Mouse (Mus musculus): Measurements from ENCODE around the gene Cmtm8.

Gene Cmtm8

DNA sequence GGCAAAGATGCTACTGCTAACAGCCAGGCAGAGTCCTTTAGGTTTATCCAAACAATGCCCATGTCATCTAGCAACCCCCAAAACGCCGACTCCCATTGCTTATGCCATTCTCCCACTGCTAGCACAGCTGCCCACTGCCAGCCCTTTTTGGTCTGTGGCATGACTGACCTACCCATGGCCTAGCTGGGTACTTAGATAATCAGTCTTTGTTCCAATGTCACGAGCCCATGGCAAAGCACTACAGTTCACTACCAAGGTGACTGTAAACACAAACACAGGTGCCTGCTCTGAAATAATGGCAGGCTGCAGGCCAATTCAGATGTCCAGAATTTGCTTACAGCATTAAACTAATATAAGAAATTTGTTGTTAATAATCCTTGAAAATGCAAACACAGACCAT lies 25.0 kb downstream of the Cmtm8 start:
- DNase-seq = no peak

DNA sequence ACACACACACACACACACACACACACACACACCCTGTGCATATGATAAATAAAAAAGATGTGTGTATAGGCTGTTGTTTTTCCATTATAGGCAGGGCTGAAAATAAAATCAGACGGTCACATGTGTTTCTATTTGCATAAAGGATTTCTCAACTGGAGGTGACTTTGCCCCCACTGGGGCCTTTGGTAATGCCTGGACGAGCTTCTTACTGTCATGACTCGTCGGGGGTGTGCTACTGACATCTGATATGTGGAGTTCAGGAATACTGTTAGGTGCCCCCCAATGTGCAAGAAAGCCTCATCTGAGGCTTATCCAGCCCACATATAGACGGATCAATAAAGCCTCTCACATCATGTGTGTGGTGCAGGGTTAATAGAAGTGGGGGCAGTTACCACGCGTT lies 26.9 kb downstream of the Cmtm8 start:
- DNase-seq = no peak

DNA sequence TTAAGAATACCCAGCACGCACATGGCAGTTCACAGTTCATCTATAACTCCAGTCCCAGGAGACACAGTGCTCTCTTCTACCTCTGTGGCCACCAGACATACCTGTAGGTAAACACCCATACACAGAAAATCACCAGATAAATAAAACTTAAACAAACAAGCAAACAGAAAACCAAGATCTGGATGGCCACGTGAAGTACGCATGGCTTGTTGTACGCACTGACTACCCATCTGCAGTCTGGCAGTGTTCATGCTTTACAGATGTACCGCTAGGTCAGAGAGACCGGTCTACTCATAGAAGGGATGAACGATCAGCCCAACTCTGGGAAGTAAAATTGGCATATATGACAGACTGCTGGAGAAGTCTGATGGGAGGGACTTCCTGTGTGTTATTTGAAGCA lies 27.8 kb downstream of the Cmtm8 start:
- no peak for DNase-seq

DNA sequence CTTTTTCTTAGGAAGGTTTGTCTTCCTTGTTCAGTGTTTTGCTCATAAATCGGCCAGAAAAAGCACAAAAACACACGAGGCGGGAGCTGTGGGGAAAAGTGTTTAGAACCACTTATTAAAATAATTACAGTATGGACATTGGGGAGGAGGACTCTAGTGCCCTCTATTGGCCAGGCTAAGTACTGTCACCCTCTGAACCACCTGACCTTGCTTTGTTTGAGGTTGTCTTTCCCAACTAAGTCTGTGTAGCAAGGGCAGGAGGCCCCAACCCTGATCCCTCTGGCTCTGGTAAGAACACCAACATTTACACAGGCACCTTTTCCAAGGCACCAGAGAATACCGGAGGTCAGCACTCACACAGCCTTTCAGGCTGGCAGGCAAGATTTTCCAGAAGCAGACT lies 28.6 kb downstream of the Cmtm8 start:
- DNase-seq = no peak

DNA sequence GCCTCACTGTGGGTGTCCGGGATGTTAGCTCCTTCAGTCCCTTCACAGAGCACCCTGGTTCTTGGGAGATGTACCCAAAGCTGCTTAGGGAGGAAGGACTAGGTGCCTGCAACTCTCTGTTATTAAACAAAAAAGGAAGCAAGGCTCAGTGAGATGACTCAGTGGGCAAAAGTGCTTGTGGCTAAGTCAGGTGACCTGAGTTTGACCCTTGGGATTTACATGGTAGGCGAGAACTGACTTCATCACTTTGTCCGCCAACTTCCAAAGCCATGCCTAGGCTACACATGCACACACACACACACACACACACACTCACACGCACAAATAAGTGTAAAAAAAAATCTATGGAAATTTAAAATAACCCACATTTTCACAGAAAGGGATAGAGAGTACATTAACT lies 32.0 kb downstream of the Cmtm8 start:
- DNase-seq = no peak

DNA sequence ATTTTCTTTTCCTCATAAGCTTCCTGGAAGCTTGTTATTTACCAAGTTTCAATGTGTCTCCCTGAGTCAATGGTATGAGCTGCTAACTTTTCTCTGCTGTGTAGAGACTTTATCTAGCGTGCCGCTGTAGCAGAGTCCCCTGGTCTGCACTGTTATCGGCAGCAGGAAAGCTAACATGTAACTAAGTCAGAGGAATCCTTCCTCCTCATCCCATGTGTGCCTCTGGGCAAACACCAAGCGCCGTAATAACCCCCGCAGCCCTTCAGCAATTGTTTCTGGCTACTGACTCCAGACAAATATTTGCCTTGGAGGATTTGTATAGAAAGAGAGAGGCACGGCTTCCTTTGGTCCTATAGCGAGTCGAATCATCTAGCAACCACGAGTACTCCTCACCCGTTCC lies 33.1 kb downstream of the Cmtm8 start:
- no peak for DNase-seq

DNA sequence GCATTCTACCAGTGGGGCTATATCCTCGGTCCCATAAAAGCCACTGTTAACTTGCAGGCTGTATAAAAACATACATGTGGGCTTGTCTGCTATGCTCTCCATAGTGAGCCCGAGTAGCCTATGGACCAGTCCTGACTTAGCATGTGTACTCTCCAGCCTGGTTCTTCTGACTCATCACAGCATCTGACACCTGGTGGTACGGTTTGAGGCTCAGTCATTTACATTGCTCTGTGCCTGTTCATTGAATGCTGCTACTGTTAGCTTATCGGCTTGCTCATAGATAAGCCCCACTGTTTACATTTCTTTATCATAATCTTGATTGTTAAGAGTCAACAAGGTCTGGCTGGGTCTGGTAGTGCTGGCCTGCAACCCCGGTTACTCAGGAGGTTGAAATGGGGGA lies 35.3 kb downstream of the Cmtm8 start:
- DNase-seq = no peak

DNA sequence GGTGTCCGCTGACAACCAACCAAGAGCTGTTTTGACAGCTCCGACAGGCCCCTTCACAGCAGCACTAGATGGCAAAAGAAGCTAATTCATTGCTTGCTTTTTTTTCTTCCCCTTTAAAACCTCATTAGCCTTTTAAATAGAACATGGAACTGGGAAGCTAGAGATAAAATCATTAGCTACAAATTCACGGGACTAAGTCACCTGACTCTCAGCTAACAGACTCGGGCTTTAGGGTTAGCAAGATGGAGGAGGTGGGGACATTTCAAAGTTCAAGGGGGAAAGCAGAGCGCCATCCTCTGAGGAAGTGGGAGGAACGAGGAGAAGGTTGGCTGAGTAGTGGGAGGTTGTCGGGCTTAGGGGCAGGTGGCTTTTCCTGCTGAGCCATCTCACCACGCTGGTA lies 36.7 kb downstream of the Cmtm8 start:
- no peak for DNase-seq

DNA sequence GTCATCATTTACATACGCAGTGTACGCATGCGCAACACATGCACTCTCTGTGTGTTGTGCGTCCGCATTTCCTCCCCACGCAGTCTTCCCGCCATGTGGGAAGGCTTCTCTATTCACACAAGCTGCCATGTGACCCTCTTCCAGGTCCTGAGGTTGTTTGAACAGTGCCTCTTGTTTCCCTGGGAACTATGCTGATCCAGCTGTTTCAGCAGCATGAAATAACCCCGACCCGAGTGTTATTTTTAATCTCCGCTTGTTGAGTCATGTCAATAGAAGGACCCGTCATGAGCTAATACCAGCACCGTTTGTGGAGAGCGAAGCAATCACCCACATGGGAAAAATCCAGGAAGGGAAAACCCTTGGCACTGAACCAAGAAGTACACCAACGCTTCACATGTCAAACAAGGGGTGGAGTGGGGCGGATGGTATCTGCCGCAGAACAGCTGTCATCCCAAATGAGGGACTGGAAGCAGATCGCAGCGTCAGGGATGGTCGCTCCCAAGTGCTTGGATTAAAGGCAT lies 38.7 kb downstream of the Cmtm8 start:
- DNase-seq = no peak

DNA sequence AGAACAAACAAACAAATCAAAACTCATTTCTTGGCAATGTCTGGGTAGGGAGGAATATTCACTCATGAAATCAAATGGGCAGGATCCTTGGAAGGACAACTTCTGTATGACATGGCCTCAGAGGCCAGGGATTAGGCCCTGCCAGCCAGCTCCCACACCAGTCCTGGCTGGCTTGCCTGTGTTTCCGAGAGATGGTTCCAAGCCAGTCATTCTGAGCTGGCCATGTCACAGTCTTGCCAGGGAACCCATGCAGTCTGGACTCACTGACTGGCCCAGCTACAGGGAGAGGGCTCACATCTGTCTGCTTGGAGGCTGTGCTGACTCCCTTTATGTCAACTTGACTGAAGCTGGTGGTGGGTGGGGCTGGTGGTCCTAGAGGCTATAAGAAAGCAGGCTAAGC lies 41.8 kb downstream of the Cmtm8 start:
- no peak for DNase-seq

DNA sequence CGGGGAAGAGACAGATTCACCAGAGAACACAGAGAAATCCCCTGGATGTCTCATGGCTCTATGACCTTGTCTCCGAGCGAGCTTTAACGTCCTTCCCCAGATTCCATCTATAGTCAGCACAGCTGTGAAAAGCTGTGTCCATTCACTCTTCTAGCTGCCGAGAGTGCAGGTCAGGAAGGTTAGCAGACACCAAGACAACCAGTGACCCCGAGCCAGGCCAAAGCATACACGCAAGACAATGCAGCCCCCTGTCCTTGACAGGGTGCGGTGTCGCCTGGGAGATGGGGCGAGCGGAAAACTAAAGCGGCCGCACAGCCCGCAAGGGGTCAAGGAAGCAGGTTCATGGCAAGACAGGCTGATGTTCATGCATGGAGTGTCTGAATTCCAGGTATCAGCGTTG lies 42.7 kb downstream of the Cmtm8 start:
- no peak for DNase-seq

DNA sequence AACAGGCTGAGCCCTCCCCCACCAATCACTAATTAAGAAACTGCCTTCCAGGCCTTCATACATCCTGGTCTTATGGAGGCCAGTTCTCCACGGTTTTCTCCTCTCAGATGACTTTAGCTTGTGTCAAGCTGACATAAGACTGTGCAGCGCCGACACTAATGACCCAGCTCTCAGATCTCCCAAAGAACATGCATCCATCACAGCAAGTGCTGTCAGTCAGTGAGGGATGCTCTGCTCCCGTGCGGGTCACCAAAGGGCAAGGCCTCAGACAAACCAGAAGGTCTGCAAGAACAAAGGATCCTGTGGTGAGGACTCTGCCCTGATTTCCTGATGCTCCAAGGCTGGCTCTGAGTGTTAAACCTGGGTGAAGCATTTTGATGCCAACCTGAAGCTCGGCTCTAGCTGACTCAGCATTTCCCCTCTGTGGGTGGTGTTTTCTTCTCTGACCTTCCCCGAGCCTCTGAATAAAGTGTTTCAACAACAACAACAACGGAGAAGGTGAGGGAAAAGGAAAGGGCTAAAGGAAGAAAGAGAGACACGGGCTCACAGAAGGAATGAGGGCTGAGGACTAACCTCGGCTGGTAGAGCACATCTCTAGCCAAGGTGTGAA lies 44.4 kb downstream of the Cmtm8 start:
- no peak for DNase-seq

DNA sequence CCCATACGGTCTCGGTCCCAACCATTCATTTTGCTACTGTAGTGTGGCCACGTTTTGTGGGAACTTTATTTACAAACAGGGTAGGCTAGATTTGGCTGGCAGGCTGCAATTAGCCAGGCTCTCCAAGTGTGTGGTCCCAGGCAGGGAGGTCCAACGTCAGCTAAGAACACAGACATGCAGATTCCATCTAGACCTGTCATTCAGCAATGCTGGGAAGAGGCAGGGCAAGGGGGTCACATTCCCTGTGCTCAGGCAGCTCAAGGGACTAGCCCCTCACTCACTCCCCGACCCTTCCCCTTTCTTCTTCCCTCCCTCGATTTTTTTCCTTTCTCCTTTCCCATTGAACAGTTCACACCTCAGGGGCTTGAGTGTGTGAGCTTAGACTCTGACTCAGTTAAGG lies 45.1 kb downstream of the Cmtm8 start:
- no peak for DNase-seq

DNA sequence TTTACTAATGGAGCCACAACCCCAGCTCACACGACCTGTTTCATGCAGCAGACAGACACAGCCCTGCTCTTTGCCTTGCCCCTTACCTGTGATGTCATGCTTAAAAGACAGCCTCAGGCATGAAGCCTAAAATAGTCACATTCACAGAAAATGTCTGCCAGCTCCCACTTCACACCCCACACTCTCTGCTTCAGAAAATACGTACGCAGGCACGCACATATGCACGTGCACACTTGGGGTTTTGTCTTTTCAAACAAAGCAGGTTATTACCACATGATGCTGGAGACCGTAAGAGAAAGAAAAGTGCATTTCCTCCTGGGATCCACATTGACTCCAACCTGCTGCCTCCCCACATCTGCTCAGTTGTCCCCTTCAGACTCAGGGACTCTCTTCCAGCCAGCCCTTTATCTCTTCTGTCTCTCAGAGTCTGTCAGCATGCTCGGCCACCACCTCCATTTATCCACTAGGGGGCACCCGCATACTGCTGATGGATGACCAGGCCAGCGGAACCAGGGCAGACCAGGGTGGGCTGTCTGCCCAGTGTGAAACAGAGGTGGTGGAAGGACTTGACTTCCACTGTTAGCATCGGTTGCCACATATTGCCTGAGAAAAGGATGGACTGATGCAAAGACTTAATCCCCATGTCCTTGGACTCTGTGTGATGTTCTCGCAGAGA lies 46.5 kb downstream of the Cmtm8 start:
- peak; percentile 83 for DNase-seq

DNA sequence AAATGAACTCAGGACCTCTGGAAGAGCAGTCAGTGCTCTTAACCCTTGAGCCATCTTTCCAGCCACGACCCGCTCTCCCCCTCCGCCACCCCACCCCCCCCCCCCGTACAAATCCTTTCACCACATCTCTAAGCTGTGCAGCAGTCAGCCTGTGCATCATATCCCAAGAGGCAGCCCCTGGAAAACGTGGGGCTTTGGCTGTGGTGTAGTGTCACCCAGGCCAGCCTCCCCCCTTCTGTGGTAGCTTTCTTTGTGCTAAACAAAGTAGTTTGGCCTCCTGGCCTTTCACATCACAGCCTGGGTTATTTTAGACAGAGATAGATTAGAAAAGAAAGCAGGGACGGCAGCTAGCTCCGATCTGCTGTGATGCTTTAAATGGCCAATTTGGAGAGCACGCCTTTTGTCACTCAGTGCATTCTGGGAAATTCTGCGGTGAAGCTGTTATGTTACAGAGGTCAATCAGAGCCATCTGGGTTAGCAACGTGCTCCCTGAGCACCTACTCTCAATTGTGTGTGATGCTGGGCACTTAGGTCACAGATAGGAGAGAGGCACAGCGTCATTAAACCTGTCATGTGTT lies 47.4 kb downstream of the Cmtm8 start:
- no peak for DNase-seq

DNA sequence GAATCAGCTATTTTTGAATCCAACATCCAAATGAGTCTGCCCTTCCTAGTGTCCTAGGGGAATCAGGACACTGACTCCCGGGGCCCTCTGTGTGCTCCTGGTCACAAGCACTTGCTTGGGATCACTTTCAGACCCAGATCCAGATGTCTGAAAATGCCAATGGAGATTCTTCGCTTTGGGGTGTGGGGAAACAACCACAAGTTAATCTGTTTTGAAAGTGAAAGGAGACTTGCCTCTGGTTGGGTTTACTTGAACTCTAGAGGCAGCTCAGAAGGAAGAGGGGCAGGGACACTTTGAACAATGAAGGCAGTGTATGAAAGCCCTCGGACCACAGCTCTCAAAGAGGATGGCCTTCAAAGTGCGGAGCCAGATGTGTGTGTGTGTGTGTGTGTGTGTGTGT lies 49.5 kb downstream of the Cmtm8 start:
- DNase-seq = no peak

DNA sequence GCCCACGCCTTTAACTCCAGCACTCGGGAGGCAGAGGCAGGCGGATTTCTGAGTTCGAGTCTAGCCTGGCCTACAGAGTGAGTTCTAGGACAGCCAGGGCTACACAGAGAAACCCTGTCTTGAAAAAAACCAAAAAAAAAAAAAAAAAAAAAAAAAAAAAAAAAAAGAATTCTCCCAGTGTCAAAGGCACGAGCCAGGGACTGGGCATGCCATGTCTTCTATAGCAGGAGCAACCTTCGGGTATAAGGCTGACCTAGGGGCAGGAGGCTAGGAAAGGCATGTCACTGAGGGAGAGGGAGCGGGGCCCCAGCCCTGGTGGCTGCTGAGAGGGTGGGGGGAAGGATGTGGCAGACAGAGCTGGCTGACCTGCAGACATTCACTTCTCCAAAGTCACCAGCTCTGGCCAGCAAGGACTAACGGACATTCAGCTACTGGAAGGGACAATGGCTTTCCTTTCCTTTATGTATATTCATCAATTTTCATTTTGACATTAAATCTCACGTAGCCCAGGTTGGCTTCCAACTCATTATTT lies 50.1 kb downstream of the Cmtm8 start:
- DNase-seq = no peak

DNA sequence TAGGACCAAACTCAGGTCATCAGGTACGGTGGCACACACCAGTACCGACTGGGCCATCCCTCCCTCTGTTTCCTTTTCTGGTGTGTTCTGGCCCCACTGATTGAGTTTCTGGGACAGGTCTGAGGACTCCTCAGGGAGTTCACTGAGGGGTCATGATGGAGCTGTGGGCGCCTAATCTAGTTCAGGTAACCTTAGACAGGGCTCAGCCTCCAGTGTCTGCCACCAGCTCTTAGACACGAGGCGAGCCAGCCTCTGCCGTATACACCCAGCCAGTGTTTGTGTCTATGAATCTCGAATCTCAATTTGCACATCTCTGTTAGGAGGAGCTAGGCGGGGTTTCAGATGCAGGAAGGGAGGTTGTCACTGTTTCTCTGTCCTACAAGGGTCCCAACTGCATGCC lies 54.0 kb downstream of the Cmtm8 start:
- no peak for DNase-seq

DNA sequence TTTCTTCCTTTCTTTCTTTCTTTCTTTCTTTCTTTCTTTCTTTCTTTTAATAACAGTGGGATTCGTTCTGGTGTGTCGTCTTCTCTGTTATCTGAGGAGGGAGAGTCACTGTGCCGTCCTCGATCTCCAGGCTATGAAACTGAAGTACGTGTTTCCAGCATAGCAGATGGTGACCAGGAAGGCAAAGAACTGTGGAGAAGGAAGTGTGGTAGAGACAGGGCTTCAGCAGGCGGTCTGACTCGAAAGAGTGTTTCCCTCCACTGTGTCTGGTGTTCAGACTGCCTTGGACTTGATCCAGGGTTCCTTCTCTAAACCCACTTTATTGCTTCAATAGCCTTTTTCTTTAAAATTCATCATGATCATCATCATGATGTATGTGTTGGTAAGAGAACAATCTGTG lies 54.4 kb downstream of the Cmtm8 start:
- no peak for DNase-seq

DNA sequence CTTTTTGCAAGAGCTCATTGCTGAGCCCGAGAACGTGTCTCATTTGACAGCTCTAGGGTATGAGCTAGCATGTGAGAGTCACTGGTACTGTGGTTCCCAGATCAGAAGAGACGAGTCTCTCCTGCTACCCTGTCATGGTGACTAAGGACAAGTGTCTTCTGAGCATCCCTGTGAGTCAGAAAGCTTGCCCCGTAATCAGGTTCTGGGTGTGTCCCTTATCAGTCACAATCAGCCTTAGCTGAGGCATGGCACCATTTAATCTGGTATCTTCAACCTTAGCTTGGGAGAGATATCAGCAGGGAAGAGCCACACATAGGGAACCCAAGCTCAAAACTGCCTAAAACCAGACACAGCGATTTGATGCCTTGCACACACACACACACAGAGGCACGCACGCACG lies 55.3 kb downstream of the Cmtm8 start:
- DNase-seq = no peak

DNA sequence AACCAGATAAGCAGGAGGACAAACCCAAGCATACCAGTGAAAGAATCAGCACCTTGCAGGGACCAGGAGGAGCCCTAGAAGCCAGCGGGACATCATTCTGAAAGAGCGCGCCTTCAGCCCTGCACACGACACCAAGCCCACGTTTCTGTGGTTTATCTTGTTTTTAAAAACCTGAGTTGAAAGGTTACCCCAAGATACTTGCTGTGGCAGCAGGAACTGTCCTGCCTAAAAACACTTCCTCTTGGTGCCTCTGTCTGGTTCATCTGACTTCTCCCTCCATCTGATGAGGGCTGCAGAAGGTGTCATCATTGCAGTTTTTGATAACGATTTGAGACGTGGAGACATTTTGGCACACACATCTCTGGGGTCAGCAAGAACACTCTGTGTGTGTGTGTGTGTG lies 56.2 kb downstream of the Cmtm8 start:
- no peak for DNase-seq

DNA sequence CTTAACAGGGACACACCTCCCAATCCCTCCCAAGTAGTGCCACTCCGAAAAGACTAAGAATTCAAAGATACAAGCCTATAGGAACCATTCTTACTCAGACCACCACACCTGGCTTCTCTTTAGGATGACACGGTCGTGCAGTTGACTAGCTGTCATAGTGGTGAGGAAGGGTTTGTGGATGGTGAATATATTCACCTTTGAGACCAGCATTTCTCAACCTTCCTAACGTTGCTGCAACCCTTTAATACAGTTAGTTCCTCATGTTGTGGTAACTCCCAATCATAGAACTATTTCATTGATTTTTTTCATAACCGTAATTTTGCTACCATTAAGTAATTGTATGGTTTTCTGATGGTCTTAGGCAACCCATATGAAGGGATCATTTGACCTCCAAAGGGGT lies 56.8 kb downstream of the Cmtm8 start:
- DNase-seq = no peak

DNA sequence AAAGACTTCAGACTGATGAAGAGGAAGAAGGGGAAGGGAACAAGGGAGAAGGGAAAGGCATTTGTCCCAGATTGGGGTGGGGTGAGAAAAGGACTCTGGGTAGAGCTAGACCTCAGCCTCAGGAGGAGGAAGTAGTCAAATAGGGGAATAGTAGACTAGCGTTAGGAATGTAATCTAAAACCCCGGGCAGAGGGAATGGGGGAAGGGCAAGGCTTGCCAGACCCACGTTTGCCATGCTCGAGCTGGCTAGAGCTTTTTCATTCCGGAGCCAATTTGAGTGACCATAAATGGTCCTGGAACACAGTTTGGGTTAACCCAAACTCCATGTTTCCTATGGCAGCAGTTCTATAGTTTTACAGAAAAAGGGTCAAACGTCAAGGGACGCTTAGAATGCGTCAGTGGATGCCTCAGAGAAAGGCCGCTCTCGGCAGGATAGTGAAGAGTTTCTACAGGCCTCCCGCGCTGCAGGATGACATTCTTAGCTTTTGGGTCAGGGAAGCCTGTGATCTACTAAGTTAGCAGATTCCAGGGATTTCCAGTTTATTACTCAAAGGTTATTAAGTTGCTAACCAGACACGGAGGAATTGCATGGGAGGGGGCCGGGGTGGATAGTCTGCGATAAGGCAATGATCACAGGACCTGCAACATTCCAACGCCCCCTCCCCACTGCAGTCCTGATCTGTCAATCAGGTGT lies 58.4 kb downstream of the Cmtm8 start:
- DNase-seq = no peak
